Mouse (Mus musculus): ENCODE data around the gene Park7. TPM values are rescaled to one million over a fixed set of nuclear protein-coding genes. Genes with fewer than 3 reads are reported as not detected.

Park7 gene
- total and polyA plus RNA-seq, 2 experiments from 2014 or later, result 180 to 427 TPM

DNA sequence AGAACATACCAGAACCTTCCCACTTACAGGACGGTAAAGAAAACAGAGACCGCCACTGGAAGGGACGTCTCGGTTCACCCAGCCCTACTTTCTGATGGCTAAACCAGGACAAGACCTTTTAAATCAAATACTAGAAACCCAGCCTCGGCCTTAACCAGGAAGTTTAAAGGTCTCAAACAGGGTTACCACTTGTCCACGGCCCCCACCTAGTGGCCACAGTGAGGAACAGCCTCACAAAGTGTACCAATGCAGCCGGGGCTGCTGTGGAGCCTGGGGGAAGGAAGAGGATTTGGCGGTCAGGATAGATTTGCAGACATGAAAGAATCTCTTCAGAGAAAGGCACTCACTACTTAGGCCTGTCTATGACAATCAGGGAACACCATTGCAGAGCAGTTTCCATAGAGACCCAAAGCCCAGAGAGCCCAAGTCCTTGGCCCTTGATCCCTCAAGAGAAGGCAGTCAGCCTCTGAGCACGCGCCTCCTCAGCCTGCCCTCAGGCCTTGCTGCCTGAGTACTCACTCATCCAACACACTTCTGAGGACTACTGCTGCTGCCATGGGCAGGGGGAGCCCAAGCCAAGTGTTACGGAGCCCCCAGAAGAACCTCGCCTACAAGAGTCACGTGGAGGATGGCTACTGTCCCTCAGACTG is 15.4 kb downstream of the Park7 start:
- Histone ChIP-seq H3K9ac (replicated peaks; ENCODE audit: low read length, poor library complexity, severe bottlenecking) (no peak overlapping the region), H3K27me3 (ENCODE audit: insufficient read depth, low read length) (no peaks in the 10 kb centered on the region), H3K4me1 (ENCODE audit: insufficient read depth, low read length) (no peaks in the 10 kb centered on the region), H3K4me3 (ENCODE audit: low read depth, low read length) (no peak overlapping the region), H3K27ac (ENCODE audit: low read depth, low read length) (no peak overlapping the region), H3K9me3 (ENCODE audit: low read length) (no peaks in the 10 kb centered on the region), H3K36me3 (ENCODE audit: insufficient read depth, low read length) (peaks cover 54% of the 10 kb centered on the region), H3K4me2 (ENCODE audit: low read depth, low read length, poor library complexity, severe bottlenecking) (no peak overlapping the region)
- ATAC-seq (ENCODE audit: low FRiP score) (0 out of 2 replicates have a peak, but pooled peaks have one; percentile 50), DNase-seq (ENCODE audit: low spot score) (peak; percentile 85)
- WGBS, result 52% methylated on average over 13 of the region's 13 CpGs
- peak; percentile 96 for TF ChIP-seq CTCF (IDR thresholded peaks at IDR 0.05)

DNA sequence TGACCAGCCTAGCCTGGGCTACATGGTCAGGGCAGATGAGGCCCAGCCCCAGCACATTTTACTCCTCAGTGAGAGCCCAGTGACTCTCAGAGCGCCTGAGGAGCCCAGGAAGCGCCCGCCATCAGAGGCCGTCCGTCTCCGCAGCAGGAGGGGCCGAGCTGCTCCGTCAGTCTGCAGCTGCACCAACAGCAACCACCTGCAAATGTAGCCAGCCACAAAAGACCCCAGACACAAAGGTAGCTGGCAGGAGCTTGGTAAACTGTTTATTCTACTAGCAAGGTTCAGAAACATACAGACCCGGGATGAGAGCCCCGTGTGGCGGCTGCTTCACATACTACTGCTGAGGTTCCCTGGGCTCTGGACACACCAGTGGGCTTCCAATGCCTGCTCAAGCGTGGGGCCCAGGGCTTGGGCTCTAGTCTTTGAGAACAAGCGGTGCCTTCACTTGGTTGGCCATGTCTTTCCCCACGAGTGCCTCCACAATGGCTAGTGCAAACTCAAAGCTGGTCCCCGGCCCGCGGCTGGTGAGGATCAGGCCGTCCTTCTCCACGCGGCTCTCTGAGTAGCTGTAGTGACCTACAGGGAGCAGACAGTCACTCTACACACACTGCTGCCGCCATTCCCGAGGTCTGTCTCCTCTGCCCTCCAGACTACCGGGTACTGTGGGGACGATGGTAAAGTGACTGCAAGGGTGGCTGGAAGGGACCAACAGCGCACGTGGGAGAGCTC is 17.2 kb downstream of the Park7 start:
- H3K36me3 ChIP-seq (ENCODE audit: insufficient read depth, low read length), result peaks cover 38% of the 10 kb centered on the region
- H3K9me3 ChIP-seq (ENCODE audit: low read length), result no peaks in the 10 kb centered on the region
- TF ChIP-seq CTCF (IDR thresholded peaks at IDR 0.05), result no peak
- H3K27ac ChIP-seq (ENCODE audit: low read depth, low read length), result no peak overlapping the region
- no peak overlapping the region for H3K4me3 ChIP-seq (ENCODE audit: low read depth, low read length)
- H3K4me2 ChIP-seq (ENCODE audit: low read depth, low read length, poor library complexity, severe bottlenecking), result no peak overlapping the region
- ATAC-seq (ENCODE audit: low FRiP score) (no peak), DNase-seq (ENCODE audit: low spot score) (no peak)
- no peaks in the 10 kb centered on the region for H3K27me3 ChIP-seq (ENCODE audit: insufficient read depth, low read length)
- H3K4me1 ChIP-seq (ENCODE audit: insufficient read depth, low read length), result no peaks in the 10 kb centered on the region
- 95% methylated on average over 26 of the region's 26 CpGs for WGBS
- H3K9ac ChIP-seq (replicated peaks; ENCODE audit: low read length, poor library complexity, severe bottlenecking), result no peak overlapping the region

- H3K9me3 ChIP-seq (ENCODE audit: low read length), result no peaks in the 10 kb centered on the region
Observed at GRCm38 (mm10) chr4:150894718-150895501, 19.3 kb downstream of the Park7 start.

GRCm38 (mm10) chr4:150891308-150891707 is 22.9 kb downstream of the Park7 start:
- Histone ChIP-seq H3K4me3 (ENCODE audit: low read depth, low read length) (no peak overlapping the region), H3K4me1 (ENCODE audit: insufficient read depth, low read length) (no peaks in the 10 kb centered on the region), H3K9me3 (ENCODE audit: low read length) (no peaks in the 10 kb centered on the region), H3K9ac (replicated peaks; ENCODE audit: low read length, poor library complexity, severe bottlenecking) (no peak overlapping the region), H3K36me3 (ENCODE audit: insufficient read depth, low read length) (peaks cover 5% of the 10 kb centered on the region), H3K4me2 (ENCODE audit: low read depth, low read length, poor library complexity, severe bottlenecking) (no peak overlapping the region), H3K27me3 (ENCODE audit: insufficient read depth, low read length) (no peaks in the 10 kb centered on the region), H3K27ac (ENCODE audit: low read depth, low read length) (no peak overlapping the region)
- no peak for DNase-seq (ENCODE audit: low spot score)
- ATAC-seq (ENCODE audit: low FRiP score), result no peak
- WGBS, result 79% methylated on average over 5 of the region's 5 CpGs
- no peak for TF ChIP-seq CTCF (IDR thresholded peaks at IDR 0.05)

More at GRCm38 (mm10) chr4:150894718-150895501, 19.3 kb downstream of the Park7 start:
- Histone ChIP-seq H3K36me3 (ENCODE audit: insufficient read depth, low read length) (peaks cover 26% of the 10 kb centered on the region), H3K27me3 (ENCODE audit: insufficient read depth, low read length) (no peaks in the 10 kb centered on the region), H3K4me3 (ENCODE audit: low read depth, low read length) (no peak overlapping the region), H3K9ac (replicated peaks; ENCODE audit: low read length, poor library complexity, severe bottlenecking) (no peak overlapping the region), H3K27ac (ENCODE audit: low read depth, low read length) (no peak overlapping the region), H3K4me2 (ENCODE audit: low read depth, low read length, poor library complexity, severe bottlenecking) (no peak overlapping the region), H3K4me1 (ENCODE audit: insufficient read depth, low read length) (no peaks in the 10 kb centered on the region)
- WGBS, result 68% methylated on average over 8 of the region's 8 CpGs
- no peak for ATAC-seq (ENCODE audit: low FRiP score)
- DNase-seq (ENCODE audit: low spot score), result no peak
- TF ChIP-seq CTCF (IDR thresholded peaks at IDR 0.05), result no peak

GRCm38 (mm10) chr4:150889955-150890315 is 24.3 kb downstream of the Park7 start:
- TF ChIP-seq CTCF (IDR thresholded peaks at IDR 0.05), result no peak
- Histone ChIP-seq H3K27ac (ENCODE audit: low read depth, low read length) (no peak overlapping the region), H3K9ac (replicated peaks; ENCODE audit: low read length, poor library complexity, severe bottlenecking) (no peak overlapping the region), H3K27me3 (ENCODE audit: insufficient read depth, low read length) (no peaks in the 10 kb centered on the region), H3K9me3 (ENCODE audit: low read length) (no peaks in the 10 kb centered on the region), H3K4me3 (ENCODE audit: low read depth, low read length) (no peak overlapping the region), H3K4me1 (ENCODE audit: insufficient read depth, low read length) (no peaks in the 10 kb centered on the region), H3K4me2 (ENCODE audit: low read depth, low read length, poor library complexity, severe bottlenecking) (no peak overlapping the region), H3K36me3 (ENCODE audit: insufficient read depth, low read length) (no peaks in the 10 kb centered on the region)
- 61% methylated on average over 13 of the region's 13 CpGs for WGBS
- DNase-seq (ENCODE audit: low spot score) (no peak), ATAC-seq (ENCODE audit: low FRiP score) (no peak)

All from midbrain, postnatal 0 days (tissue).